Mouse (Mus musculus): ENCODE results near the gene Spata17. TPM values are rescaled to one million over a fixed set of nuclear protein-coding genes. Genes with fewer than 3 reads are reported as not detected.

Spata17 gene
- polyA plus RNA-seq, 1 experiment = 144 TPM

DNA sequence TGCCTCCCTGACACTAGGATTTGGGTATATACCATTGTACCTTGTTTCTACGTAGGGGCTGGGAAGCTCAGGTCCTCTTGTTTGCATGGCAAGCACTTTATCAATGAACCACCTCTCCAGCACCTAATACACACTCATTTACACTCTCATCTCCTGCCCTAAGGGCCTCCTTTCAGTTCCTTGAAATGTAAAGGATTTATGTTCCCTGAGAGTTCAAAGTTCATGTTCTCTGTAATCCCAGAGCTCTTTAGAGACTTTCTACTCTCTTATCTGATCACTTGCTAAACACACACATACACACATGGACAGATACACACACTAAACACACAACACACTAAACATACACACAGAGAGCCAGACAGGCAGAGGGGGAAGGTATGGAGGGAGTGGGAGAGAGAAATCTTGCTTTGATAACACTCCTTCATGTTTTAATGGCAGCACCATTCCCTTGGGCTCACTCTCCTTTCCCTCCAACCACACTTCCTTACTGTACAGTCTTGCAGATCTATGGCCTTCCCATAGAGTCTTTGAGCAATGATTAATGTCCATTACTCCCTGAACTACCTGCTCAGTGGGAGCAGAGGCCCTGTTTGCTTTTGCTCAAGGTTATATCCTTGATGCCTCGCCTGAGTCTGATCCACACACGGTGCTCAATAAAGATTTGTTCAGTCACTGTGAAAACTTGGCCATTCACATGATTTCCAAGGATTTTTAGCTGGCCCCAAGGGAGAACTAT lies 126.4 kb downstream of the Spata17 start:
- Histone ChIP-seq H3K36me3 (ENCODE audit: control insufficient read depth, insufficient read depth, low read length) (no peaks in the 10 kb centered on the region), H3K27me3 (ENCODE audit: control insufficient read depth, insufficient read depth, low read length) (no peaks in the 10 kb centered on the region), H3K4me1 (ENCODE audit: control insufficient read depth, insufficient read depth, low read length) (no peaks in the 10 kb centered on the region), H3K4me3 (ENCODE audit: control insufficient read depth, low read depth, low read length) (no peak overlapping the region), H3K27ac (ENCODE audit: control insufficient read depth, insufficient read depth, low read depth, low read length) (no peak overlapping the region)
- TF ChIP-seq POLR2A (IDR thresholded peaks at IDR 0.05; ENCODE audit: control insufficient read depth, low read depth, low read length) (no peak), CTCF (IDR thresholded peaks at IDR 0.05; ENCODE audit: control insufficient read depth, insufficient read depth, insufficient replicate concordance, low read depth, low read length) (no peak)

- Histone ChIP-seq H3K4me1 (ENCODE audit: control insufficient read depth, insufficient read depth, low read length) (no peaks in the 10 kb centered on the region), H3K36me3 (ENCODE audit: control insufficient read depth, insufficient read depth, low read length) (no peaks in the 10 kb centered on the region), H3K27ac (ENCODE audit: control insufficient read depth, insufficient read depth, low read depth, low read length) (no peak overlapping the region), H3K4me3 (ENCODE audit: control insufficient read depth, low read depth, low read length) (no peak overlapping the region), H3K27me3 (ENCODE audit: control insufficient read depth, insufficient read depth, low read length) (no peaks in the 10 kb centered on the region)
- TF ChIP-seq POLR2A (IDR thresholded peaks at IDR 0.05; ENCODE audit: control insufficient read depth, low read depth, low read length) = no peak
- TF ChIP-seq CTCF (IDR thresholded peaks at IDR 0.05; ENCODE audit: control insufficient read depth, insufficient read depth, insufficient replicate concordance, low read depth, low read length) = no peak
These were observed 129.2 kb downstream of the Spata17 start for GRCm38 (mm10) chr1:187086027-187086426.

GRCm38 (mm10) chr1:187077352-187077751 lies 137.9 kb downstream of the Spata17 start:
- TF ChIP-seq CTCF (IDR thresholded peaks at IDR 0.05; ENCODE audit: control insufficient read depth, insufficient read depth, insufficient replicate concordance, low read depth, low read length) (no peak), POLR2A (IDR thresholded peaks at IDR 0.05; ENCODE audit: control insufficient read depth, low read depth, low read length) (no peak)
- H3K27ac ChIP-seq (ENCODE audit: control insufficient read depth, insufficient read depth, low read depth, low read length) = no peak overlapping the region

DNA sequence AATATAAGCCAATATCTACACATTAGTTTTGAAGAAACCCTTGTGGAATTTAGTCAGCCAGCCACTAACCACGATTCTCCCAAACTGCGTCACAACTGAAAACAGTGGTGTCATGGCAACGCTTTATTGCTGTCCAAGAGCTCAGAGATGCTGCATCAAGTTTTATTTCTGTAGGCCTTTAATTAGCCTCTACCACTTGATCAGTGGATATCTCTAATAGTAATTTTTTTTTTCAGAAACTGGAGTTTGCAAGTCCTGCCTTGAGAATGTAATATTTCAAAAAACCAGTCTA lies 138.3 kb downstream of the Spata17 start:
- Histone ChIP-seq H3K4me3 (ENCODE audit: control insufficient read depth, low read depth, low read length) (no peak overlapping the region), H3K27ac (ENCODE audit: control insufficient read depth, insufficient read depth, low read depth, low read length) (no peak overlapping the region), H3K27me3 (ENCODE audit: control insufficient read depth, insufficient read depth, low read length) (no peaks in the 10 kb centered on the region), H3K4me1 (ENCODE audit: control insufficient read depth, insufficient read depth, low read length) (no peaks in the 10 kb centered on the region), H3K36me3 (ENCODE audit: control insufficient read depth, insufficient read depth, low read length) (no peaks in the 10 kb centered on the region)
- TF ChIP-seq POLR2A (IDR thresholded peaks at IDR 0.05; ENCODE audit: control insufficient read depth, low read depth, low read length) (no peak), CTCF (IDR thresholded peaks at IDR 0.05; ENCODE audit: control insufficient read depth, insufficient read depth, insufficient replicate concordance, low read depth, low read length) (no peak)

More at GRCm38 (mm10) chr1:187077352-187077751, 137.9 kb downstream of the Spata17 start:
- Histone ChIP-seq H3K27me3 (ENCODE audit: control insufficient read depth, insufficient read depth, low read length) (no peaks in the 10 kb centered on the region), H3K4me3 (ENCODE audit: control insufficient read depth, low read depth, low read length) (no peak overlapping the region), H3K36me3 (ENCODE audit: control insufficient read depth, insufficient read depth, low read length) (no peaks in the 10 kb centered on the region), H3K4me1 (ENCODE audit: control insufficient read depth, insufficient read depth, low read length) (no peaks in the 10 kb centered on the region)

DNA sequence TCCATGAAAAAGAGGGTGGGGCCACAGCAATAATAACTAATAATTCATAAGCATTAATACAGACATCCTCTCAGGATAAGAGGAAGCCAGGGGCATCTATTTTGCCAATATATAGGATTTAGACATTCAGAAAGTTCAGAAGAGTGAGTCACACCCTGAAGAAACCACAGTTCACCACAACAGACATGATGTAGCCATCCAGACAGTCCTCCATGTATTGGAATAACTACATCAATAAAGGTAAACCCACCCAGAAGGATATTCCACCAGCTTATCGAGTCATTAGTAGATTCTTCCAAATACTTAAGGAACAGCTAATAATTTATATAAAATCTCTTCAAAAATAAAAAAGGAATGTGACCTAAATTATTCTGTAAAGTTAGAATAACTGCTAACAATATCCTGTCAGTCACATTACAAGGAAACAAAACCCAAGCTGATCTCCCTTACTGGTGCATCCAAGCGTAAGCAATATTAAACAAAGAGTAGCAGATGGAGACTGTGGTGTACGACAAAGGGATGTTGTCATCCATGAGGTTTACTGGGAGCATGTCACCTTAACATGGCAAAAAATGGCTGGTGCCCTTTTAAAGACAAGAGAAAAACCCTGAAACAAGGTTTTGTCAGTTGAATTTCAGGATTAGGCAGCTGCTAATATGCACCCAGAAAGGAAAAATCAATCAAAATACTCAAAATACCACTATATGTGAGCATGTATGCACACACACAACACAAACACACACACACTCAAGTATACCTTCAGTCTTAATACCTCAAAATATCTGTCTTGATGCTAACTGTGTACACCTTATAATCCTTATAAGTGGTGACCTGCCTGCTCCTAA lies 138.8 kb downstream of the Spata17 start:
- no peak for TF ChIP-seq CTCF (IDR thresholded peaks at IDR 0.05; ENCODE audit: control insufficient read depth, insufficient read depth, insufficient replicate concordance, low read depth, low read length)
- no peak for TF ChIP-seq POLR2A (IDR thresholded peaks at IDR 0.05; ENCODE audit: control insufficient read depth, low read depth, low read length)
- H3K27ac ChIP-seq (ENCODE audit: control insufficient read depth, insufficient read depth, low read depth, low read length) = no peak overlapping the region
- H3K27me3 ChIP-seq (ENCODE audit: control insufficient read depth, insufficient read depth, low read length) = no peaks in the 10 kb centered on the region
- no peaks in the 10 kb centered on the region for H3K36me3 ChIP-seq (ENCODE audit: control insufficient read depth, insufficient read depth, low read length)
- H3K4me3 ChIP-seq (ENCODE audit: control insufficient read depth, low read depth, low read length) = no peak overlapping the region
- H3K4me1 ChIP-seq (ENCODE audit: control insufficient read depth, insufficient read depth, low read length) = no peaks in the 10 kb centered on the region

DNA sequence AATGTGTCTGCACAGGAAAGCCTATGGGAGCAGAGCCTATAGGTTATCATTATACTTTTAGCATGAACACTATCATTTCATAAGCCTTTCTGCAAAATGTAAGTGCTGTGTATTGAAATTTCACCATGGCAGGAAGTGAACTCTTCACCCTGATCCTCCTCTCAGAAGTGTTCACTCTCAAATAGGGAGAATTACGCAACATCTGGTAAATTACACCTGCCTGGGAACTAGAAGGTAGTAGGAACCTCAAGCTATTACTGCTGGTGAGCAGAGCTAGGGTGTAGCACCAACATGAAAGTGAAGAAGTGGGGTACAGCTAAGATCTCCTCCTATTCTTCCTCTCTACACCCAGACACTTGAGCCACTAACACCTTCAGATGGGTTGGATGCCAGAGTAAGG lies 155.4 kb downstream of the Spata17 start:
- TF ChIP-seq POLR2A (IDR thresholded peaks at IDR 0.05; ENCODE audit: control insufficient read depth, low read depth, low read length) (no peak), CTCF (IDR thresholded peaks at IDR 0.05; ENCODE audit: control insufficient read depth, insufficient read depth, insufficient replicate concordance, low read depth, low read length) (no peak)
- Histone ChIP-seq H3K36me3 (ENCODE audit: control insufficient read depth, insufficient read depth, low read length) (no peaks in the 10 kb centered on the region), H3K4me1 (ENCODE audit: control insufficient read depth, insufficient read depth, low read length) (no peaks in the 10 kb centered on the region), H3K27ac (ENCODE audit: control insufficient read depth, insufficient read depth, low read depth, low read length) (no peak overlapping the region), H3K4me3 (ENCODE audit: control insufficient read depth, low read depth, low read length) (no peak overlapping the region), H3K27me3 (ENCODE audit: control insufficient read depth, insufficient read depth, low read length) (no peaks in the 10 kb centered on the region)

DNA sequence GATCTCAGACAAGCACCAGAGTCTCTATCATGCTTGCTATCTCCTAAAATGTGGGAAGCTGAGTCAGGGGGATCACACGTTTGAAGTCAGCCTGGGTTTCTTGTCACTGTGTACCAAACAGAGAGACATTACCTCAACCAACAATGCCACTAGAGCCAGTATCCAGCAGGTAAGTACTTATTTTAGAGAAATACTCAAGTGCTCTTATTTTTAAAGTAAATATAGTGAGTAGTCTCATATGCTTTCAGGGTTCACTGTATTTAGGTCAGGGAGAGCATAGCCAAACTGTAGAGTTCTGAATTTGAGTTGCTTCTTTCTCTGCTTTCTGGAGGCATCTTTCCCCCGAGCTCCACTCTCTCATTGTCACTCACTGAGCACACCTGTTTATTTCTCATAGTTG lies 160.9 kb downstream of the Spata17 start:
- no peaks in the 10 kb centered on the region for H3K27me3 ChIP-seq (ENCODE audit: control insufficient read depth, insufficient read depth, low read length)
- H3K4me1 ChIP-seq (ENCODE audit: control insufficient read depth, insufficient read depth, low read length) = no peaks in the 10 kb centered on the region
- H3K36me3 ChIP-seq (ENCODE audit: control insufficient read depth, insufficient read depth, low read length) = no peaks in the 10 kb centered on the region
- TF ChIP-seq POLR2A (IDR thresholded peaks at IDR 0.05; ENCODE audit: control insufficient read depth, low read depth, low read length) = no peak
- TF ChIP-seq CTCF (IDR thresholded peaks at IDR 0.05; ENCODE audit: control insufficient read depth, insufficient read depth, insufficient replicate concordance, low read depth, low read length) = no peak
- no peak overlapping the region for H3K27ac ChIP-seq (ENCODE audit: control insufficient read depth, insufficient read depth, low read depth, low read length)
- H3K4me3 ChIP-seq (ENCODE audit: control insufficient read depth, low read depth, low read length) = no peak overlapping the region

Data from testis, adult 2 months (tissue).